Mouse (Mus musculus) layer of hippocampus, adult 8-10 months (tissue): ENCODE measurements around the gene Pde4b. TPM values are rescaled to one million over a fixed set of nuclear protein-coding genes. Genes with fewer than 3 reads are reported as not detected.

Source experiments
- DNase-seq, 2 experiments: peaks; one replicate each; pipeline ENCODE4 v3.0.0; 2022; ENCODE audit warnings: low spot score in 2 of 2
- total RNA-seq, 4 experiments: library from RNA; stranded (reverse); gene quantifications; 2 replicates each; pipeline ENCODE4 v1.2.4; 2022

The Pde4b gene
- total RNA-seq, 4 experiments from 2014 or later, result 67.4 to 82.7 (median 71.2) TPM

- DNase-seq, result peak; percentile 28 to 57
Measured at GRCm38 (mm10) chr4:102534049-102534730, 446.8 kb downstream of the Pde4b start.

DNA sequence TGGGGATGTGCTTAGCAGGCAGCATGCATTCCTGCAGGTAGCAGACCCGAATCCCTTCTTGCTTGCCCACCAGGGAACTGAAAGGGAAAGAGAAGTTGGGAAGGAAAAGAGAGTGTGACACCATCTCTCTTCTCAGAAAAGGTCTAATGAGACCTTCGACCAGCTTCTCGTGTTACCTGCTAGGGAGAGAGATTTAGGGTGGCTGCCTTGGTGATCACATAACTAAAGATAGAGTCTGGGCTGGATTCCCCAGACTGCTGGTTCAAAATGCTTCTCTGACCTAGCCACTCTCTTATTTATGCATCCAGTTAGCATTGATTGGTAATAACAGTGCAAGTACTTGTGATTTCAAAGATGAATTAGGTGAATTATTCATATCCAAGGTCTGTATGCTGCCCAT lies 448.5 kb downstream of the Pde4b start:
- DNase-seq, result no peak

GRCm38 (mm10) chr4:102538266-102538665 lies 450.9 kb downstream of the Pde4b start:
- no peak for DNase-seq

- no peak for DNase-seq
Measured at GRCm38 (mm10) chr4:102538793-102539192, 451.4 kb downstream of the Pde4b start.

GRCm38 (mm10) chr4:102539598-102540180 lies 452.3 kb downstream of the Pde4b start:
- no peak for DNase-seq

DNA sequence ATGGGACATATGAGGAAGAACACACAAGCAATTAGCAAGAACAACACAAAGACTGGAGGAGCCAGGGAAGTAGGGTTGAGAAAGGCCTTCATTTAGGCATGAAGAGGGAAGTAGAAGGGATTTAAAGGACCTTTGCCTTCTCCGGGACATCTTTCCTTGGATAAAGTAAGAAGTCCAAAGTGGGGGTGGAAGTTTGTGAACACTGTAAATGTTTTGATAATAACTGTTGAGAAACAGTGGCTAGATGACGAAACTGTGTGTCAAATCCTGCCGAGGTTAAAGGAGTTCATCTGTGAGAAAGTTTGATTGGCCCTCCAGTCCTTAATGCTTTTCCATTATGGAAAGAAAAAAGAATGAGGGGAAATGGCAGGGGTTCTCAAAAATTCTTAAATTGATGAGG lies 455.6 kb downstream of the Pde4b start:
- DNase-seq, result no peak

DNA sequence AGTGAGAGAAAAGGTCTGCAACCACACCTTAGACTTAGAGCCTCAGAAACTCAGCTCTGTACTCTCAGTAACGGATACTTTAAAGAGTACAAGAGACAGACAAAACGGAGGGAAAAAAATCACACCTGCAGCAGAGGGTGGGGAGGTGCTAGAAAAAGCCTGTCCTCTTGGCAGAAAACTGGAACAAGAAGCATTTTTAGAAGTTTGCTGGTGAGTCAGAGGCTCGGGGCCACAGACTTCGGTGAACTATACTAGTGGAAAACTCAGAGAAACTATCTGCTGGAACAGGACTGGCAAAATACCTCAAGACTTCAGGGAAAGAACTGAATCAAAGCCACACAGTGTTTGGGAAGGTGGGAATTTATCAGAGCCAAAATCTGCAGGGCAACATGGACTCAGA lies 457.9 kb downstream of the Pde4b start:
- DNase-seq, result no peak

- DNase-seq, result no peak
Measured at GRCm38 (mm10) chr4:102555566-102555965, 468.2 kb downstream of the Pde4b start.

- DNase-seq, result no peak
Measured at GRCm38 (mm10) chr4:102557006-102557405, 469.7 kb downstream of the Pde4b start.

DNA sequence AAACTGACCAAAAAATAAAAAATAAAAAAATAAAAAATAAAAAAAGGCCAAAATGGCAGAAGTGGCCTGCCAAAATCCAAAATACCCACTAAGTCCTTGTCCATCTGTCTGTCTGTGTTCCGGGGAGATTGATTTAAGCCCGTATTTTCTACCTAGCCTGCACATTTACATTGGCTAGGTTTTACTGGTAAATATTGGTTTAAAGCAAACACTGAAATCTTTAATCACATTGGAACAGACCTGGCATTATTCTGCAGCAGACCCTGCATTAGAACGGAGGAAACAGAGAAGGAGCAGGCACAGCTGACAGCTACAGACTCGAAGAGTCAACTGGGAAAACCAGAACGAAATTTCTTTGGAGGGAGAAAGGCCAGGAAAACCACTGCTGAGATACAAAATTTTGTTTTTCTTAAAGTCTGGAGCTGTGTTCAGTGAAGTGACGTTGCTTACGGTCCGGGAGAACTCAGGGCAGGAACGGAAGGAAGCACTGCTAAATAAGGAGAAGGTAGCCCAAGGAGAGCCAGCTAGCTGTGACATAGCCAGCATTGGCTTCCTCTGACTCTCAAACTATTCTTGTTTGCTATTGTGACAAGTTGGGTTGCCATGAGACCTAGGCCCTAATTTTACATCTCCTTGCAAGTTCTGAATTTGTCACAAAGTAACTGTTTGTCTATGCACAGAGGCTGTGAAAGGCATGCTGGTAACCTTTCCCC lies 470.3 kb downstream of the Pde4b start:
- DNase-seq, result no peak

- DNase-seq, result no peak
Measured at GRCm38 (mm10) chr4:102558328-102558727, 471.0 kb downstream of the Pde4b start.

- DNase-seq, result no peak
Measured at GRCm38 (mm10) chr4:102560676-102561280, 473.4 kb downstream of the Pde4b start.

- DNase-seq, result no peak
Measured at GRCm38 (mm10) chr4:102563273-102563855, 476.0 kb downstream of the Pde4b start.

- no peak for DNase-seq
Measured at GRCm38 (mm10) chr4:102564286-102564685, 476.9 kb downstream of the Pde4b start.

DNA sequence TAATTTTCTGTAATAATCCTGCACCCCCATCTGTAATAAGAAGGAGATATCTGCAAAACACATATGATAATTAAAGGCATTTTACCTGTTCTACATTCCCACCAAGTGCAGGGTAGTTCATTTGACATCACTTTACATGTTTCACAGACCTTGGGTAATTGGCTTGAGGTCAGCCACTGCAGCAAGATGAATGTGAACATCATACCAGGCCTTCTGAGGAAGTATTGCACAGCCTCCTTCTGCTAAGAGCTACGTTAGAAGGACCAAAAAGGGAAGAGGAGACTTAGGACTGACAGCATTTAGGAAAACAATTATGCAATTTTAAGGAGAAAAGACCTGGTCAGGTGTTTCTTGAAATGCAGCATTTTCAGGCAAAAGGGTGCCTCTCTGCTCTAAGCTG lies 479.1 kb downstream of the Pde4b start:
- no peak for DNase-seq

DNA sequence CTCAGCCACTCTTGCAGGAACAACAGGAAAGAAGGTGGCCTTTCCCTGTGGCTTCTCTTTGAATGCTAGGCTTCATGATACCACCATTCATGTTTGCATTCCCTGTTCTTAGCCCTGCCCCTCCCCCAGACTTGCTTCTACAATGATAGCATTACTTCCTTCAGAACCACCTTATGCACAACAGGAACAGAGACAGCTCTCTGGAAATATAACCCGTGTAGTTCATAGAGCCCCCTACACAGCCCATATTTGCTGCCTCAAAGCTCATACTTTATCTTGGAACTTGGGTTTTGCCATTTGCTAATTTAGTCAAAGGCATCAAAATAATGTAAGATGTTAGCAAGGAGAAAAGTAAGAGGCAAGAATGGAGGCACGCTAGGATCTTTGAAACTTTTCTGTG lies 479.8 kb downstream of the Pde4b start:
- DNase-seq, result no peak

- DNase-seq, result no peak
Measured at GRCm38 (mm10) chr4:102567676-102568254, 480.4 kb downstream of the Pde4b start.

DNA sequence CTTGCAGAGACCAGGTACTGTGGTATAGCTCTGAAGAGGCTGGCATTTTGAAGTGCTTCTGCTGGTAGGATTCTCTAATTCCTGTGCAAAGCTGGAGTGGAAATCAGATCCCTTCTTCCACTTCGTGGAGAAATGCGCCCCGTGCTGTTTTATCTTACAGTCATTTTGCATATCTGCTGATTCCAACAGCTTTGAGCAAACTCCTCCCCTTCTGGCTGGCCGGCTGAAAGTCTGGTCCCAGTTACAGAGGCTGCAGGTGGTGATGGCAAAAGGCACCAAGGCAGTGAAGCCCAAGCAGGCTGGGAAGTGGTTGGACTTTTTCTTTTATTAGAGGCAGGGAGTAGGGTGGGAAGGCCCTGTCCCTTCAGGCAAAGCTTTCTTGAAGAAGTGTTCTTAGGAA lies 481.2 kb downstream of the Pde4b start:
- no peak for DNase-seq

DNA sequence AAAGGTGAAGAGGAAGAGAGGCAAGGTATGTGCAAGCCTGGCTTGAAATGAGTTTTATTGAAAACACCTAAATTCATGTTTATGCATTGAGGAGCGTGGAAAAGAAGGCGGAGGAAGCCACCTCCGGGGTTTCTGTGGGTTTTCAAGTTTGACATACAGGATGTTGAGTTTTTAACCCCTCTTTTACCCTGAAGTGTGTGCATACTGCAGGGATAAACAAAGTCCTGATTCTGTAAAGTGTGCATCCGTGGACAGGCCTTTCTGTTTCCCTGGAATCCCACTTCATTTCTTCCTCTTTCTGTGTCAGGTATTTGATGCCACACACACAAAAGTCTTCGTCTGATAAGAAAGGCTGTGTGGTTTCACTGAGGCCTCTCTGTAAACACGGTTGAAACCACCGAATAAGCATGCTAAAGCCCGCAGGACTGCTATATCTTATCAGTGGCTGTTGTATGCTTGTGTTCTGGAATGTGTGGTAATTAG lies 481.8 kb downstream of the Pde4b start:
- no peak for DNase-seq

DNA sequence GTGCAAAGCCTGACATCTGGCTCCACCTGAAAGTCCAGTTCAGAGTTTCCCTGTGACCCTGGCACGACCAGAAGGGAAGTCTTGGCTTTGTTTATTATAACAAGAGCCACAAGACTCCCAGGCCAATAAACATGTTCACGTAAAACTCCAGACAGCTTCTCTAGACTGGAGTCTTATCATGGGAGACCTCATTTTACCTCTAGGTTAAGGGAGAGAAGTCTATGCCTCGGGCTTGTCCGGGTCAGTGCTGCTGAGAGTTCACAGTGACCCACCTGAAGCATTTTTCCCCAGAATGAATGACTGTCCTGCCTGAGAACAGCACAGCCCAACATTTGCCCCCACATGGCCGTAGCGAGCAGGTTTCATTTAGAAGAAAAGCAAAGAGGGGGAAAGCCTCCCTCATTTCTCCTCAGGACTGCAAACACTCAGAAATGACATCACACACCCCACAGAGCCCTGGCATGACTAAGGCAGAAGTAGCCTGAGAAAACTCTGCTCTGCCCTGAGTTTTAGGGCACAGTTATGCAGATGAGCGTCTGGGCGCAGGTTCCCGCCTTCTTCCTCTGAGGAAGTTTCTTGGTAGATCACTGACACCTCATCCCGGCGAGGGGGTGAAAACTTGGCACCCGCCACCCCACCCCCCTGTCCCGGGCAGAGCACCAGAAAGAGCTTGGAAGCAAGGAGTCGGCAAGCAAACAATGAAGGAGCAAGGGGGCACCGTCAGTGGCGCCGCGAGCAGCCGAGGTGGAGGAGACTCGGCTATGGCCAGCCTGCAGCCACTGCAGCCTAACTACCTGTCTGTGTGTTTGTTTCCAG lies 482.8 kb downstream of the Pde4b start:
- no peak for DNase-seq
